Mouse (Mus musculus): ENCODE data around the gene Jund.

The Jund gene

GRCm38 (mm10) chr8:70698310-70699109 lies at the start of gene Jund:
TSS of gene Jund (plus strand) at chr8:70698949.
- peak; percentile 99 for DNase-seq (ENCODE audit: low read depth)

- peak; percentile 97 for DNase-seq (ENCODE audit: low read depth)
Observed at GRCm38 (mm10) chr8:70649324-70649723, 49.4 kb upstream of the Jund start.

- no peak for DNase-seq (ENCODE audit: low read depth)
Observed at GRCm38 (mm10) chr8:70650351-70650750, 48.4 kb upstream of the Jund start.

GRCm38 (mm10) chr8:70653226-70653625 lies 45.5 kb upstream of the Jund start:
- DNase-seq (ENCODE audit: low read depth) = peak; percentile 76

GRCm38 (mm10) chr8:70654121-70654520 lies 44.6 kb upstream of the Jund start:
- no peak for DNase-seq (ENCODE audit: low read depth)

GRCm38 (mm10) chr8:70655469-70655868 lies 43.3 kb upstream of the Jund start:
- no peak for DNase-seq (ENCODE audit: low read depth)

GRCm38 (mm10) chr8:70656193-70656790 lies 42.5 kb upstream of the Jund start:
- no peak for DNase-seq (ENCODE audit: low read depth)

GRCm38 (mm10) chr8:70657214-70657613 lies 41.5 kb upstream of the Jund start:
- no peak for DNase-seq (ENCODE audit: low read depth)

- DNase-seq (ENCODE audit: low read depth) = no peak
Observed at GRCm38 (mm10) chr8:70657739-70658138, 41.0 kb upstream of the Jund start.

GRCm38 (mm10) chr8:70658897-70659603 lies 39.7 kb upstream of the Jund start:
- peak; percentile 41 for DNase-seq (ENCODE audit: low read depth)

GRCm38 (mm10) chr8:70659604-70660272 lies 39.0 kb upstream of the Jund start:
- peak; percentile 92 for DNase-seq (ENCODE audit: low read depth)

GRCm38 (mm10) chr8:70660273-70660725 lies 38.5 kb upstream of the Jund start, which contains the start of gene Pgpep1:
TSS of gene Pgpep1 (minus strand) at chr8:70660388.
- no peak for DNase-seq (ENCODE audit: low read depth)

GRCm38 (mm10) chr8:70663691-70664090 lies 35.1 kb upstream of the Jund start:
- no peak for DNase-seq (ENCODE audit: low read depth)

GRCm38 (mm10) chr8:70664631-70665030 lies 34.1 kb upstream of the Jund start:
- no peak for DNase-seq (ENCODE audit: low read depth)

- DNase-seq (ENCODE audit: low read depth) = no peak
Observed at GRCm38 (mm10) chr8:70665599-70665998, 33.1 kb upstream of the Jund start.

- DNase-seq (ENCODE audit: low read depth) = no peak
Observed at GRCm38 (mm10) chr8:70667071-70667470, 31.7 kb upstream of the Jund start.

- DNase-seq (ENCODE audit: low read depth) = no peak
Observed at GRCm38 (mm10) chr8:70671615-70672324, 27.0 kb upstream of the Jund start.

GRCm38 (mm10) chr8:70672325-70673078 lies 26.2 kb upstream of the Jund start:
- peak; percentile 62 for DNase-seq (ENCODE audit: low read depth)

- peak; percentile 100 for DNase-seq (ENCODE audit: low read depth)
Observed at GRCm38 (mm10) chr8:70673079-70673856, 25.5 kb upstream of the Jund start, which contains the start of gene Lsm4. TSS of gene Lsm4 (plus strand) at chr8:70673248.

- DNase-seq (ENCODE audit: low read depth) = no peak
Observed at GRCm38 (mm10) chr8:70674109-70674508, 24.6 kb upstream of the Jund start.

Data from 416B (cell line).